Mouse (Mus musculus) ES-E14 (cell line): ENCODE results near the gene Ccdc50. TPM values are rescaled to one million over a fixed set of nuclear protein-coding genes. Genes with fewer than 3 reads are reported as not detected.

Experiments
- DNase-seq: peaks from one replicate; pipeline ENCODE4 v3.0.0-alpha.2; 2013; ENCODE audit warnings: low read depth, low spot score
- H3K27ac ChIP-seq: 2 replicates; pipeline ENCODE4 v1.5.1; 2012; ENCODE audit warnings: low read depth, mild to moderate bottlenecking, low read length, moderate library complexity, mixed read lengths; ENCODE audit not compliant: poor library complexity, insufficient read depth, severe bottlenecking
- H3K36me3 ChIP-seq: 2 replicates; pipeline ENCODE4 v1.6.1; 2012; ENCODE audit warnings: mild to moderate bottlenecking, low read length, moderate library complexity, mixed read lengths; ENCODE audit not compliant: control insufficient read depth, poor library complexity, insufficient read depth, severe bottlenecking
- H3K4me1 ChIP-seq, 2 experiments: fragments of 150-350 bp in 1 of 2; sonication (generic) in 1 of 2; 2 replicates each; pipeline ENCODE4 v1.6.1; 2012; ENCODE audit warnings: low read length in 2 of 2, mild to moderate bottlenecking in 1 of 2, mixed read lengths in 1 of 2; ENCODE audit not compliant: control insufficient read depth in 2 of 2, insufficient read depth in 2 of 2, poor library complexity in 1 of 2
- H3K4me3 ChIP-seq, 2 experiments: fragments of 150-350 bp in 1 of 2; sonication (generic) in 1 of 2; 2 replicates each; pipeline ENCODE4 v1.5.1; 2012; ENCODE audit warnings: low read length in 2 of 2, low read depth in 1 of 2, mild to moderate bottlenecking in 1 of 2, mixed read lengths in 1 of 2; ENCODE audit not compliant: insufficient read depth in 1 of 2, poor library complexity in 1 of 2, severe bottlenecking in 1 of 2
- H3K9ac ChIP-seq: 2 replicates; pipeline ENCODE4 v1.6.1; 2012; ENCODE audit warnings: low read depth, mild to moderate bottlenecking, low read length, mixed read lengths; ENCODE audit not compliant: poor library complexity, insufficient read depth, severe bottlenecking
- H3K9me3 ChIP-seq: fragments of 150-350 bp; sonication (generic); 2 replicates; pipeline ENCODE4 v1.6.1; 2012; ENCODE audit warnings: low read depth, mild to moderate bottlenecking, low read length; ENCODE audit not compliant: control insufficient read depth, insufficient read depth
- CHD2 ChIP-seq: IDR thresholded peaks from 2 replicates; pipeline ENCODE4 v1.6.1; 2014; ENCODE audit warnings: mild to moderate bottlenecking, low read depth, low read length, inconsistent platforms
- HCFC1 ChIP-seq: IDR thresholded peaks from 2 replicates; pipeline ENCODE4 v1.6.1; 2012; ENCODE audit warnings: low read length, inconsistent platforms, borderline replicate concordance; ENCODE audit not compliant: insufficient read depth
- MAFK ChIP-seq: IDR thresholded peaks from 2 replicates; pipeline ENCODE4 v1.6.1; 2014; ENCODE audit warnings: mild to moderate bottlenecking, low read depth, low read length, inconsistent platforms; ENCODE audit not compliant: insufficient read depth
- ZC3H11A ChIP-seq: IDR thresholded peaks from 2 replicates; pipeline ENCODE4 v1.6.1; 2012; ENCODE audit warnings: low read depth, mild to moderate bottlenecking, inconsistent platforms, low read length, borderline replicate concordance
- ZNF384 ChIP-seq: IDR thresholded peaks from 2 replicates; pipeline ENCODE4 v1.6.1; 2012; ENCODE audit warnings: low read depth, low read length, inconsistent platforms
- in situ Hi-C, 2 experiments: fragments of 600-800 bp; cut with MboI; formaldehyde crosslinking; loops; one replicate each; pipeline ENCODE4 v1.15.1; 2025; ENCODE audit warnings: low sequenced_read_pairs in 2 of 2, inconsistent platforms in 1 of 2; ENCODE audit not compliant: unreplicated experiment in 2 of 2
- total RNA-seq: library from RNA; depleted of rRNA; stranded (reverse); fragments of 300-350 nt; gene quantifications from 2 replicates; pipeline ENCODE4 v1.2.3, GENCODE M21; 2012

Gene Ccdc50
- total RNA-seq, 1 experiment: 32.2 TPM

- H3K4me3 ChIP-seq: no peak overlapping the region
These were observed 14.5 kb upstream of the Ccdc50 start for GRCm38 (mm10) chr16:27374139-27374538.

GRCm38 (mm10) chr16:27375318-27375717 lies 13.4 kb upstream of the Ccdc50 start:
- Histone ChIP-seq H3K4me3 (no peak overlapping the region), H3K36me3 (no peaks in the 10 kb centered on the region), H3K9ac (no peak overlapping the region), H3K9me3 (no peaks in the 10 kb centered on the region), H3K27ac (no peak overlapping the region), H3K4me1 (no peaks in the 10 kb centered on the region)
- no peak for DNase-seq
- no peak for TF ChIP-seq MAFK
- TF ChIP-seq ZNF384: no peak
- TF ChIP-seq ZC3H11A: no peak
- TF ChIP-seq HCFC1: no peak
- TF ChIP-seq CHD2: no peak
- in situ Hi-C loops: no loop called here

More at GRCm38 (mm10) chr16:27374139-27374538, 14.5 kb upstream of the Ccdc50 start:
- H3K9ac ChIP-seq: no peak overlapping the region
- in situ Hi-C loops: no loop called here
- no peak for DNase-seq
- H3K36me3 ChIP-seq: no peaks in the 10 kb centered on the region
- TF ChIP-seq CHD2 (no peak), ZC3H11A (no peak)
- no peak overlapping the region for H3K27ac ChIP-seq
- no peaks in the 10 kb centered on the region for H3K9me3 ChIP-seq
- H3K4me1 ChIP-seq: no peaks in the 10 kb centered on the region

DNA sequence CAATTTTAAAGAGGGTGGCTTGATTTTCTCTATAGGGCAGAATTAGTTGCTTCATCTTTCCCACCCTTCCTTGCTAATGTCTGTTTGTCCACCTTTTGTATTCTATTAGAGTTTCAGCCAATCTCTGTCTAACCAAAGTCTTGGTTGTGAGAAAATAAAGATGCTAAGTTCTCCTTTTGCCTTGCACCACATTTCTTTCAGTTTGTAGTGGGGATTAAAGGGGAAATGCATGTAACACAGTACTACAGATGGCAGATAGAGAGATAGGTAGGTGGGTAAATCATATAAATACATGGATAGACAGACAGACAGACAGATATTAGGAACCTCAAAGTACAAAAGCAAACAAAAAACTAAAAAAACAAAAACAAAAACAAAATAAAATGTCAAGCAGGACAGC lies 12.1 kb upstream of the Ccdc50 start:
- in situ Hi-C loops: no loop called here
- no peak overlapping the region for H3K27ac ChIP-seq
- no peaks in the 10 kb centered on the region for H3K36me3 ChIP-seq
- H3K9ac ChIP-seq: no peak overlapping the region
- H3K4me1 ChIP-seq: no peaks in the 10 kb centered on the region
- no peak for TF ChIP-seq CHD2
- no peak for TF ChIP-seq MAFK
- no peak for TF ChIP-seq ZC3H11A
- DNase-seq: no peak
- H3K9me3 ChIP-seq: no peaks in the 10 kb centered on the region
- H3K4me3 ChIP-seq: no peak overlapping the region

GRCm38 (mm10) chr16:27382217-27382616 lies 6.5 kb upstream of the Ccdc50 start:
- TF ChIP-seq HCFC1 (no peak), CHD2 (no peak), MAFK (no peak), ZC3H11A (no peak), ZNF384 (no peak)
- no peaks in the 10 kb centered on the region for H3K36me3 ChIP-seq
- H3K9ac ChIP-seq: no peak overlapping the region
- H3K27ac ChIP-seq: no peak overlapping the region
- in situ Hi-C loops: no loop called here
- H3K4me3 ChIP-seq: no peak overlapping the region
- no peak for DNase-seq
- no peaks in the 10 kb centered on the region for H3K4me1 ChIP-seq
- no peaks in the 10 kb centered on the region for H3K9me3 ChIP-seq

- Histone ChIP-seq H3K4me1 (no peaks in the 10 kb centered on the region), H3K4me3 (no peak overlapping the region), H3K27ac (no peak overlapping the region), H3K9me3 (no peaks in the 10 kb centered on the region), H3K9ac (no peak overlapping the region), H3K36me3 (no peaks in the 10 kb centered on the region)
- in situ Hi-C loops: no loop called here
- TF ChIP-seq ZNF384 (no peak), CHD2 (no peak), ZC3H11A (no peak), MAFK (no peak), HCFC1 (no peak)
- no peak for DNase-seq
These were observed 3.6 kb upstream of the Ccdc50 start for GRCm38 (mm10) chr16:27384893-27385603.
